Mouse (Mus musculus): ENCODE measurements around the gene Rai14.

Gene Rai14

DNA sequence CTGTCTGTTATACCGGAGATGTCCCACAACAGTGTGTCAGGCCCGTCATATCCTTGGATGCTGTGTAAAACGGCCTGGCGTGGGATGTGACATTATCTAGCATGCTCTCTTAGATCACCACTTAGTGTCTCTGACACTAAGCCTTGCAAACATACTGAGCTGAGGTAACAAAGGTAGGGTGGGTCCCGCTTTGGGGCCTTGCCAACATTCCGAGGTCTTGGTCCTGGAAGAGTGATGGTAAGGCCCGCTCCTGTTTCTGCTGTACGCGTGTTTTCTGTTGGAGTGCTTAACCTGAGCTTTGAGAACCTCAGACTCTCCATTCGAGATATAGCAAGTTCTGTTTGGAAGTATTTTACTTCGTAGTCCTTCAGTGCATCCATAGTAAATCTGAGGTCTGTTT is 5.8 kb upstream of the Rai14 start:
- no peak for DNase-seq

- DNase-seq: no peak
Measured at GRCm38 (mm10) chr15:10719511-10719910, 5.1 kb upstream of the Rai14 start.

- DNase-seq: no peak
Measured at GRCm38 (mm10) chr15:10718763-10719162, 4.3 kb upstream of the Rai14 start.

DNA sequence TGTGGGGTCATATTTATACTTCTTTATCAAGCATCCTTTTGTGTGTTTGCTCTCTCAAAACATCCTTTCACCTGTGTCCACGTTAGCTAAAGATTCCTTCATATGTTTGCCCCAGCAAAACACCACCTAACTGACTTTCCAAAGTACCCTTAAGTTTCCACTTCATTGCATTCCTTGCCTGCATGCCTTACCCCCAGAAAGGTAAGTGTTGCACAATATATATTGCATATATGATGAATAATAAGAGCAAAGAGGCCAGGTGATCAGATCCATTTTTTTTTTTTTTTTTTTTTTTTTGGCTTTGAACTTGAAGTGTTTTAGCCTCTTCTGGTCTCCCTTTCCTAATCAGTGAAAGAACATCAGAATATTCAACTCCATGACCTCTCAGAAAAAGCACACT is 2.9 kb upstream of the Rai14 start:
- no peak for DNase-seq

- no peak for DNase-seq
Measured at GRCm38 (mm10) chr15:10715966-10716365, 1.5 kb upstream of the Rai14 start.

DNA sequence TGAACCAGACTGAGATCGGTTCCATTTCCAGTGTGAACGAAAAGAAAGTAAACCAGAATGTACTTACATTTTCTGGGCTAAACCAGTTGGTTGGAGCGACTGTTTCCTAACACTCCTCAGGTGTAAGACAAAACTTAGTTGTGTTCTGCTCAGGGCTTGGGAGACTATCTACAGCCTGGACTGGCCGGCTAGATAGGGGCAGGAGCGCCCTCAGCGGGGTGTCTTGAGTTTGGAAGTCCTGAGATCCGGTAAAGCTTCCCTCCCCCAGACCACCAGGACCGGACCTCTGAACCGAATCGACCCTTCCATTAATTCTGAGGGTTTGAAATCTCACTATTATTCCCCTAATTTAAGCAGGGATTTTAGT is 698 bp upstream of the Rai14 start:
- DNase-seq: no peak

- DNase-seq: no peak
Measured at GRCm38 (mm10) chr15:10713626-10714316, 653 bp downstream of the Rai14 start.

DNA sequence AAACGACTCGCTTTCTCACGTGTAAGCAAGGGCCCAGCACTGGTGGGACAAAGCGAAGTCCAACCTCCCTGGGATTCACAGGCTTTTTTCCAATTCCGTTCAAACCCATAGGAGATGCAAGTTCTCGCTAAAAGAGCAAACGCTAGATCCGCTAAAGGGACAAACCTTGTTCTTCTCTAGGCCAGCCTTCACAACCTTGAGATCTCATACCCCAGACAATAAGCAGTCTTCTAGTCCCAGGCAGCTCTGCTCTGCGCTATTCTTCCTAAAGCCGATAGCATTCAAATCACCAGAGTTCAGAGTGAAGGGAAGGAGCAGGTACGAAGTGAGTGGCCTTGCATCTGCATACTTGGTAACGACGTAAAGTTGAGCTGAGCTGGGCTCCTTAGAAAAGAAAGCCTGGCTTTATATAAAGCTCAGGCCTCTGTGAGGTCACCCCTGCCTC is 1.2 kb downstream of the Rai14 start:
- no peak for DNase-seq

DNA sequence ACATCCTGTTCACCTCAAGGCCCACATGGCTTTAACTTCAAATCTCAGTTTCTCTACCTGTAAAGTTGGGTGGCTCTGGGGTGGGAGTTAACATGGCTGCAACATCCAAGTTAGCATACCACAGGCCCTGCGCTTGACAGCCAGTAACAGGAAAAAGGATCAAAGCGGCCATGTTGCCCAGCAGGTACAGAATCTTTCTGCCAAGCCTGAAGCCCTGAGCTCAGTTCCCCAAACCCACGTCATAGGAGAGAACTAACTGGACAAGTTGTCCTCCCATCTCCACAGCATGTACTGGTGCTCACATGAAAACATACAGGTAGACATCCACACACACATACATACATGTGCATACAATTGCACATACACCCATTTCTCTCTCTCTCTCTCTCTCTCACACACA is 2.1 kb downstream of the Rai14 start:
- no peak for DNase-seq

- DNase-seq: no peak
Measured at GRCm38 (mm10) chr15:10711231-10711630, 3.2 kb downstream of the Rai14 start.

DNA sequence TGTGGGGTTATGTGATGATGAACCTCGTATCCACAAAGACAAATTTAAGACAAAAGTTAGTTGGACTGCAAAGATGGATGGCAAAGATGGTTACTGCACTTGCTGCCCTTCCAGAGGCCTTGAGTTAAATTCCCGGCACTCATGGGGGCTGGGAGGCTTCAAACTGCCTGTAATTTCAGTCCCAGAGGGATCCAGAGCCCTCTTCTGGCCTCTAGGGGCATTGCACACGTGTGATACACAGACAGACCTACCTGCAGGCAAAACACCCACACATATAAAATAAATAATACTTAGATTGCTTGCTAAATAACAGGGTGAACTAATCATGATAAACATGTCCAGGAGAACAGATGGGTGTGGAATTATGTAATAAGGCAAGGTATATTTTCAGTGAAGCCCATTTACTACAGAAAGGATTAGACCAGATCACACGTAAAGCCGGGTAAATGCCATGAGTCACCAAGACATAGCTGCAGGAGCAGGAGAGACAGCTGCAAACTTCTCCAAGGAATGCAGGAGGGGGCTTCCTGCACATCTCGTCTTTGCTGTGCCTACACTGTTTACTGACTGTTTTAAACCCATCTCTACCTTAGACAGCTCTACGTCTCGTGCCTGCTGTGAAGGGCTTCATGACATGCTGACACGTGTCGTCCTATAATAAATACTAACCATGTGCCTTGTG is 5.7 kb downstream of the Rai14 start:
- no peak for DNase-seq

DNA sequence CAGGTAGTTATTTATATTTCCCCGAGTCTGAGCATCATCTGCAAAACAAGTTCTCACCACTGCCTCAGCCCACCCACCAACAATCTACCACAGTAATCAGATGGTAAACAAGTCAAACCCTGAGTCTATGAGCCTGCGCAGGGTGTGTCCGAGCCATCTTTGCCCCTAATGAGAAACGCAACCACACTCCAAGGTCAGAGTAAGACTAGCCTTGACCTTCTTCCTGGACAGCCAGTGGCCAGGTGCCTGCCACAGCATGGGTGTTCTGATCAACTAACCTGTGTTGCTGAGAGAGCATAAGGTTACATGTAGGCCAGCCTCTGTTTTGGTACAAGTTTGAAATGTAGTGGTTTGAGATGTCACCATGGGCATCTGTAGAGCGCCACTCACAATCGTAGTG is 7.3 kb downstream of the Rai14 start:
- DNase-seq: no peak

DNA sequence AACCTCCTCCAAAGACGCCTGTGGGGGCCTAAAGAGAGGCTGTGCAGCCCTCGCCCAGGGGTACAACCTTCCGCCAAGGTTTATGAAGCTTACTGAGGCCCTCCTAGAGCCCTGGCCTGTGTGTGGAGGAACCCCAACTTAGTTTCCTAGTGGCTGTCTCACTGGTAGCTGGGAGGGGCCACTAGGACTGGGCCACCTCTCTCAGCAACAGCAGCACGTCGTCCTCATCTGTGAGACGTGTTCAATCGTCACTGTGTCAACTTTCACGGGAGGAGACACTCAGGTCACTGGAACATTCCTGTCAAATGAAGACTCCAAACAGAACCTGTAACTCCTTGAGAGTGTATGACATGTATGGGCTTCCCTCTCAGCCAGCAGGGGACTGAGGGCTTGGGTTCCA is 8.0 kb downstream of the Rai14 start:
- DNase-seq: no peak

GRCm38 (mm10) chr15:10705752-10706151 is 8.7 kb downstream of the Rai14 start:
- no peak for DNase-seq

GRCm38 (mm10) chr15:10704328-10704727 is 10.1 kb downstream of the Rai14 start:
- no peak for DNase-seq

DNA sequence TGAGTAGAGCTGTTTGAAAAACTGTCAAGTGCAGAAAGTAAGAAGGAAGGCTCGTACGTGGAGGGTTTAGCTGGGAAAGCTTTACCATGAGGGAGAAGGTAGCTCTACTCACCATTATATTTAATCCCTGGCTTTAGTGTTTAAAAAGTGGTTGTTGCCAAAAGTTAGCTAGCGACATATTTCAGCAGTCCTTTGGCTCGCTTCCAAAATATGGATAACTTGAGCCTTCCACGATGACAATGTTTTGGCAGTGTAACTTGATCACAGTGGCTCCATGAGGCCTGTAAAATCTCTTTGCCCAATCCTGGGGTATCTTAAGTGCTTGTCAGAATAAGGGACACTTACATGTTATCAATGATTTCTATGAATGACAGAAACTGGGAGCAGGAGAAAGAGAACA is 12.9 kb downstream of the Rai14 start:
- no peak for DNase-seq

DNA sequence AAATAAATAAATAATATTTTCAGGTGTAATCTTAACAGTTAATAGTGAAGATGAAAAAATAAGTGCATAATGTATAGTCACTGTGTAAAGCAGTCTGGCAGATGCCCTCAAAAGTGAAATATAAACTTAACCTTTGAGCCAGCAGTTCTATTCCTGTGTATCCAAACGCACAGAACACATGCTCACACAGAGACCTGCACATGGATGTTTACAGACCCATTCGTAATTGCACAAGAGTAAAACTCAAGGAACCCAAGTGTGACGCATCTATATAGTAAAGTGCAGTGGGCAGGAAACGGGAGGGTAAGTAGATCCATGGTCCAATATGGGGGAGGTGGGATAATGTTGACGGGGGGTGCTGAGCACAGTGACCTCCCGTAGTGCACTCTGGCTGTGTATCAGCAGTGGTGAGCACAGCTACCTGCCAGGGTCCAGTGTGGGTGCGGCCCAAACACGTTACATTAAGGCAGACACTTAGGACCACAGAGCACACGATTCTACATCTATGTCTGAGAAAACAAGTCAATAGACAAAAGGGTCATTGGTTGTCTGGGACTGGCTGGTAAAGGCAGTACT is 13.4 kb downstream of the Rai14 start:
- no peak for DNase-seq

GRCm38 (mm10) chr15:10696478-10697234 is 17.8 kb downstream of the Rai14 start:
- DNase-seq: peak; percentile 9

DNA sequence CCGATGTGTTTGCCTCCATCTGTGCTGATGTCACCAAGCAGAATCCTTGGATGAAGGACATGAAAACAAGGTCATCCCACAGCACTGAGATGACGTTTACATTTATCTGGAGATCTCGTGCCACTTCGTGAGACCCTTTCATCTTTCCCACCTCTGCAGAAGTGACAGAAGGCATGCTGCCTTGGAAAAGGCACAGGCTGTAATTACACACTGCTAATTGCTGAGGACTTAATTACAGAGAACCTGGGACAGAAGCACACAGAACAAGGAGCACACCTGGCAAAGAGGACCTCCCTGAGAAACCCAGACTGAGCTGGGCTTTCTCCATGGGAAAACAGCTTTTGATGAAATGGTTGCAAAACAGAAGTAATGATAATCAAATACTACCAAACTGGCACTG is 21.8 kb downstream of the Rai14 start:
- DNase-seq: no peak

GRCm38 (mm10) chr15:10691481-10691880 is 22.9 kb downstream of the Rai14 start:
- no peak for DNase-seq

DNA sequence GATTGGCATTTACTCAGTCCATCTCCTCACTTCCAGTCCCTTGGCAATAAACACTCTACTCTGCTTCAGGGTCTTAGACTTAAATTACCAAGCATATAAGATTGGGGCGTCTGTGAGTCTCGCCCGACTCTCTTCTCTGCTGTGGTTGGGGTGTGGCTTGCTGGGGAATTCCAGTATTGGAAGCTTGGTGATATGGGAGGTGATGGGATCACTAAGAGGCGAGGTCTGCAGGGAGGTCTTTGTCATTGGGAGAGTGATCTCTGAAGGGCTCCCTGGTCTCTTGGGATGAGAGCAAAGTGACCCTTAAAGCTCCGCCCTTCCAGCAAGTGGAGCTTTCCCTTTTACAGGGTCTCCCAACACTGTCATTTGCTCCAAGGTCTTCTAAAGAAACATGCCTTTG is 23.5 kb downstream of the Rai14 start:
- DNase-seq: no peak

GRCm38 (mm10) chr15:10690219-10690618 is 24.2 kb downstream of the Rai14 start:
- DNase-seq: no peak

- no peak for DNase-seq
Measured at GRCm38 (mm10) chr15:10689304-10689703, 25.1 kb downstream of the Rai14 start.

- DNase-seq: no peak
Measured at GRCm38 (mm10) chr15:10688686-10689085, 25.7 kb downstream of the Rai14 start.
